Mouse (Mus musculus) left cerebral cortex, postnatal 10 days (tissue): ENCODE results near the gene Sae1. TPM values are rescaled to one million over a fixed set of nuclear protein-coding genes. Genes with fewer than 3 reads are reported as not detected.

Source experiments
- total RNA-seq, 2 experiments: library from RNA; stranded (reverse); gene quantifications; 2 replicates each; pipeline ENCODE4 v1.2.3; 2021

Gene Sae1
- total RNA-seq, 2 experiments from 2014 or later = 114 to 118 TPM

Other genes with a start within 250 kb of the Sae1 start
- 10 to 100 TPM; 42.4 to 46.4 TPM for gene Meis3, start 212.7 kb downstream of the Sae1 start, total RNA-seq
- gene Dhx34, start 165.8 kb downstream of the Sae1 start, total RNA-seq = 10 to 100 TPM; 10.3 to 10.5 TPM
- under 1 TPM; 0.53 to 0.79 TPM for gene C5ar2, start 143.7 kb downstream of the Sae1 start, total RNA-seq
- under 1 TPM; 0.71 to 0.83 TPM for gene C5ar1, start 128.3 kb downstream of the Sae1 start, total RNA-seq
- gene Inafm1, start 114.2 kb downstream of the Sae1 start, total RNA-seq = 10 to 100 TPM; 33.0 to 35.6 TPM
- gene Ccdc9, start 101.0 kb downstream of the Sae1 start, total RNA-seq = 10 to 100 TPM; 85.5 to 89.0 TPM
- gene Bbc3, start 79.4 kb downstream of the Sae1 start, total RNA-seq = 10 to 100 TPM; 30.1 to 34.6 TPM
- gene Zc3h4, start 13.1 kb upstream of the Sae1 start, total RNA-seq = 10 to 100 TPM; 54.3 to 57.2 TPM
- gene Tmem160, start 65.0 kb upstream of the Sae1 start, total RNA-seq = 10 to 100 TPM; 96.3 to 98.3 TPM
- 10 to 100 TPM; 14.6 to 15.0 TPM for gene Npas1, start 89.9 kb upstream of the Sae1 start, total RNA-seq
- gene Arhgap35, start 227.2 kb upstream of the Sae1 start, total RNA-seq = 100 to 1,000 TPM; 145 to 147 TPM